Mouse (Mus musculus) heart, postnatal 14 days (tissue): ENCODE measurements at regions not wholly inside any gene's neighbourhood (a gene's known extent, or its start where the extent isn't known, plus 50 kb on each side); places are given as distances from the start of the nearest gene placed in this dataset.
"Not testable (repeated sequence)": the region's sequence is repeated elsewhere in the genome, so short reads cannot be mapped to it uniquely, and the experiment has no call there.

ENCODE experiments used
- DNase-seq, 2 experiments: peaks; one replicate each; pipeline ENCODE4 v3.0.0; 2021 to 2022
- intact Hi-C: fragments of 180-260 bp; cut with DNase I; formaldehyde crosslinking; loops from one replicate; pipeline ENCODE4 v1.15.1; 2025

DNA sequence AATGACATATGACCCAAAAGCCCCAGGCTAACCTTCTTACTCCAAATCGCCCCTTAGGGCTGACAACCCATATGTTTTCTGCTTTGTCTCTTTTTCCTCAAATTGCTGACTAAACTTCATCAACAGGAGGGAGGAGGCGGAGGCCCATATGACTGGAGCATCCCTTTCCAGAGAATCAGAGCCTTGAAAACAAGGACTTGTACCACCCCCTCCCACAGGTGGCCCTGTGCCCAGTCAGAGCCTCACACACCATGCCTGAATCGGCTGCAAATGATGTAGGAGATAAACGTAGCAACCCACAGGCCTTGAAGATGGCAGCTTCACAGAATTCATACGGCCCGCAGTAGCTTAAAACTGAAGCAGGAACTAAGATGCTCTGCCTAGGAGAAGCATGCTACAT is 101.7 kb upstream of the Ipo5 start:
- no peak for DNase-seq
- intact Hi-C loops = no loop called here

DNA sequence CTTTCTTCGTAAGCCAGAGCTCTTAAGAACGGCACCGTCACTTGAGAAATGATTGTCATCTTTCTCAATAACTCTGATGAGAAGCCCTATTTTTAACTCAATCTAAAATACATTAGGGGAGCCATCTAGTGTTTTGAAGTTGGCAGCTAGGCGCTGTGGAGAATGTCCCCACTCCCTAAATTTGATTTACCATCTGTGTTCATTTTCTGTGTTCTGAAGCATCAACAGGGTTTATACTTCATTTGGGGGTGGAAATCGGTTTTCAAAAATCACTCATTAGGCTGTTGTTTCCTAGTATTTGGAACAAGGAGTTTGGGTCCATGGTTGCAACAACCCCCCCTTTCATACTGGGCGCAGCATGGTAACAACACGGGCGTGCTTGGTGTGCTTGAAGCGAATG is 97.1 kb upstream of the Ipo5 start:
- intact Hi-C loops = no loop called here
- DNase-seq = no peak

DNA sequence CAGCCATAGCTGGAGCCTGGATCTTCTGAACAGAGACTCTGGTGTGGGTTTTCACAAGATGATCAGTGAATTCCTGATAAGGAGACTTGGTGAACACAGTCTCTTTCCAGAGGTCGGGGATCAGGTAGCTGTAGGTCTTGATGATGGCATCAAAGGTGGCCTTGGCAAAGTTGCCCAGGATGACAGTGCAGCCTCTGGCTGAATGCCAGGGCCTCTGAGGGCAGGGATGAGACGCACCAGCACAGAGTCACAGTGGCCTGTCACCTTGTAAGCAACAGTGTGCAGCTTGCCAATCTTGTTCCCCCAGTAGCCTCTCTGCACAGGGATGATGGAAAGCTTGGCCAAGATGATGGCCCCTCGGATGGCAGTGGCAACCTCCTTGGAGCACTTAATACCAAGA is 95.9 kb upstream of the Ipo5 start:
- DNase-seq, intact Hi-C loops: not testable (repeated sequence)

DNA sequence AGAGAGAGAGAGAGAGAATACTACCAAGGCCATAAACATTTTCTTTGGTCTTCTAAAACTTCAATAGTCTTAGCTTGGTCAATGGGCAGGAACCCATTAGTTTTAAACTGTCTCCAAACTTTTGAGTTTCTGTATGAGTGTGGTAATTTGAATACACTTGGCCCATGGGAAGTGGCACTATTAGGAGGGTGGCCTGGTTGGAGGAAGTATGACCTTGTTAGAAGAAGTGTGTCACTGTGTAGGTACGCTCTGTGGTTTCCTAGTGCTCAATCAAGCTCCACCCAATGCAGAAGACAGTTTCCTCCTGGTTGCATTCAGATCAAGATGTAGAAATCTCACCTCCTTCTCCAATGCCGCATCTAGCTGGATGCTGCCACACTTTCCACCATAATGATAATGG is 94.5 kb upstream of the Ipo5 start:
- intact Hi-C loops = no loop called here
- DNase-seq = no peak

DNA sequence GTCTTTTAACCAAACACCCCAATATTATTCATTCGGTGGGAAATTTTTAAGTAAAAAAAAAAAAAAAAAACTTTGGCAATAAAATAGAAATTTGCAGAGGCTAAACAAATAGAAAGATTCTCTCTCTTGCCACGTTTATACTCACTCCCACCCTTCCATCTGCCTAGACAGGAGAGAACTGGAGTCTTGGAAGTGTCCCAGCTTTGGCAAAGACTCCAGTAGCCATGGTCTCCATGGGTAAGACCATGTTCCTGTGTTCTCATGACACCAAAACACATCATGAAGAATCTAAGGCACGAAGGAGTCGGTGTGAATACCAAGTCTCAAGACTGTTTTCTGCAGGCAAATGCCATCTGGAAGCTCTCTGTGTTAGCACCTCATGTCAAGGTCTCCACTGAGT is 84.8 kb upstream of the Ipo5 start:
- no peak for DNase-seq
- intact Hi-C loops = no loop called here

DNA sequence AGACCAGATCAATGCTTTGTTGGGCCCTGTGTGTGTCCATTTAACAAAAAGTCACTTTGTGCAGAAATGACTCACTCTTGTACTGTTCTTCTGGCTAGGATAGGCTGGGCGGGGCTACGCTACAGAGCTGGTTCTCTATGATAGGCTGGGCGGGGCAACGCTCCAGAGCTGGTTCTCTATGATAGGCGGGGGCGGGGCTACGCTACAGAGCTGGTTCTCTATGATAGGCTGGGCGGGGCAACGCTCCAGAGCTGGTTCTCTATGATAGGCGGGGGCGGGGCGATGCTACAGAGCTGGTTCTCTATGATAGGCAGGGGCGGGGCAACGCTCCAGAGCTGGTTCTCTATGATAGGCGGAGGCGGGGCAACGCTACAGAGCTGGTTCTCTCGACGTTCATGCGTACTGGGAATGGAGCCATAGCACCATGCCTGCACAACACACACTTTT is 80.6 kb upstream of the Ipo5 start:
- intact Hi-C loops = loop anchor here (5.0 to 10.0 kb wide), 5 partner anchors 82 to 622 kb away; partner anchors contain the start of genes Farp1 and Ipo5
- DNase-seq = not testable (repeated sequence)

DNA sequence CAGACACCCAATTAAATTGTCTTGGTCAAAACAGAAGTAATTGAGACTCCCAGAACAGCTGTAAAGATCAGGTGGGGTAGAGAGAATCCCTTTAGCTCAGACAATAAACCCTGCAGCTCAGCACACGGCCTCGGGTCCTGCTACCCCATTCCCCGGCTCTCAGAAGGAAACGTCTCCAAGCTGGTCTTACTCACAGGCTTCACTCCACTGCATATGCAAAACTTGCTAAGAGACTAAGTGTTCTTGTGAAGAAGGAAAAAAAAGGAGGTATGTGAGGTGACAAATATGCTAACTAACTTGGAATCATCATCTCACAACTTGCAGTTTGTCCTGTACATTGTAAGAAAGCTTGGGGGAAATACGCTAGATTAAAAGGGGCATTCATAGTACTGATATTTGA is 79.6 kb upstream of the Ipo5 start:
- no peak for DNase-seq

DNA sequence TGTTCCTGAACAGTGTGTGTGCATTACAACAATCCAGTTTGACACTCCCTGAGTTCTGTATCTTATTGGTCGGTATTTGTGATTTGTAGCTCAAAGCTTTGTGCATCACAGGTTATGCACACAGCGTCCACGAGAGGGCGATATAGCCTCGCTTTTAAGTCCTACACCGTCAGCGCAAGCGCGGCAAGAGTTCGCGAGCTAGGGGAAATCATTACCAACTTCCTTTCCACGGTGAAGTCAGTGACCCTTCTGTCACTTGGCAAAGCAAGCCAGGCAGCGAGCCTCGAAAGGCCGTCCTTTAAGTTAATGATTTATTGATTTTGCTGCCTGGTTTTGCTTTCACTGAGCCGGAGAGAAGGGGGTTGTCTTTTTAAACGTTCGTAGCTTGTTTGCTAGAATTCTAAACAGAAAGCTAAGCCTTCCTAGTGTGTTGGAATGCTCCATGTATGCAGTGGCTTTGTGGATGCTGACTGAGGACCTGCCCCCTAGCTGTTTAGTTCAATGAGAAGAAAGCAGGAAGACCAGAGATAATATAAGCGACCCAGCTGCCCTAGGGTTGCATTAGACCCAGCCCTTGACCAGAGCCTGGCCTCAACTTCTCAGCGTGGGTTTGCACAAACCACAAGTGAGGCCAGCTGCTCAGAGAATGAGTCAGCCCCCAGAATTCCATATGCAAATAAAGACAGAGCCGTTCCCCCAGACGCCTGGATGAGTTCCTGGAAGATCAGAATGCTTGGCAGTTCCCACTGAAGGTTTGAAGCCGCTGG is 79.0 kb upstream of the Ipo5 start:
- peak; percentile 88 to 92 for DNase-seq
- intact Hi-C loops = loop anchor here (5.0 to 10.0 kb wide), 5 partner anchors 80 to 620 kb away; partner anchors contain the start of genes Farp1 and Ipo5

More for the DNA sequence above, 79.6 kb upstream of the Ipo5 start:
- intact Hi-C loops = loop anchor here (5.0 to 10.0 kb wide), 5 partner anchors 81 to 621 kb away; partner anchors contain the start of genes Farp1 and Ipo5

DNA sequence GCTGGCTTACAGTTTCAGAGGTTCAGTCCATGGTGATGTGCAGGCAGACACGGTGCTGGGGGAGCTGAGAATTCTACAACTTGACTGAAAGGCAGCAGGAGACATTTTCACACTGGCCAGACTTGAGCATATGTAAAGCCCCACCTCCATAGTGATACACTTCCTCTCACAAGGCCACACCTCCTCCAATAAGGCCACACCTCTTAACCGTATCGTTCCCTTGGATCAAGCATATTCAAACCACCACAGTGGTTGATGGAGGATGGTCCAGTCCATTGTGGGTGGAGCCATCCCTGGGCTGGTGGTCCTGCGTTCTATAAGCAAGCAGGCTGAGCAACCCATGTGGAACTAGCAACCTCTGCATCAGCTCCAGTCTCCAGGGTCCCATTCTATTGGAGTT is 76.2 kb upstream of the Ipo5 start:
- DNase-seq = no peak
- intact Hi-C loops = loop anchor here (5.0 to 10.0 kb wide), 5 partner anchors 77 to 617 kb away; partner anchors contain the start of genes Farp1 and Ipo5

DNA sequence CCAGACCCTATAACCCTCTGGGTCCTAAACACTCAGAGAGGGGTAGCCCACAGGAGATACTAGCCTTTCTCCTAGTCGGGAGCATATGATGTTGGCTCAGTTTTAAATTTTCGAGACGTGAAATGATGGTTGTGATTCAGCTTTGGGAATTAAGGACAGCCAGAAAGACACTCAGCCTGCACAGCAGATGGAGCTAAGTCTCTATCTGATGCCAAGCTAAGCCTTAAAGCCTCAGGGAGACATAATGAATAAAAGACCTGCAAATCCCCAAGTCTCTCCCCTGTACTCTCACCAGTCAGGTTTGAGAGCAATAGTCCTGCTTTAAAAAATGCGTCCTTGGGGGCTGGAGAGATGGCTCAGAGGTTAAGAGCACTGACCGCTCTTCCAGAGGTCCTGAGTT is 75.3 kb upstream of the Ipo5 start:
- intact Hi-C loops = loop anchor here (10.0 kb wide), 2 partner anchors 139 to 199 kb away; partner anchors contain the start of gene Farp1
- no peak for DNase-seq

DNA sequence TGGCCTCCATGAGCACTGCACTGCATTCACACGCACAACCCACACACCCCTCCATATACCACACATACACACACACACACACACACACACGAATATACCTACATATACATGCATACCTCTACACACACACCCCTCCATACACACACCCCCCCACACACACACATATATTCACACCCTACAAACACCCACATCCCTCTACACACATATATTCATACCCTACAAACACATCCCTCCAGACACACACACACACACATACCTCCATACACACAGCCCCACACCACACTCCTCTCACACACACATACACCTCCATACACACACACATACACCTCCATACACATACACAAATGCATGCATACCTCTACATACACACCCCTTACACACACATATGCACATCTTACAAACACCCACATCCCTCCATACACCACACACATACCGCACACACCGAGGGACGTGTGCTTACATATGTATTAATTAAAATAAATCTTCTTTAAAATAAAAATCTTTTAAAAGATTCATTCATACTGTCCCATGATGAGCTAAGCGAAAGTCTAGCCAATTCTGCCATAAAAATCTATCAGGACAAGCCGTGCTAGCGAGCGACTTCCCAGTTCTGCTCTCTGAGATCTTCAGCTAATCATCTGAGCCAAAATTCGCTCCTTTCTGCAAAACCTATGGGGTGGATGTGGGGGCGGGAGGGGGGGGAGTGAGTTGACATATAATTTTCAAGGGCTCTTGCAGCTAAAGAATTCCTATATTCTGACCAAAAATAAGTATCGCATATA is 74.3 kb upstream of the Ipo5 start:
- intact Hi-C loops = loop anchor here (10.0 kb wide), 2 partner anchors 138 to 198 kb away; partner anchors contain the start of gene Farp1
- no peak for DNase-seq

DNA sequence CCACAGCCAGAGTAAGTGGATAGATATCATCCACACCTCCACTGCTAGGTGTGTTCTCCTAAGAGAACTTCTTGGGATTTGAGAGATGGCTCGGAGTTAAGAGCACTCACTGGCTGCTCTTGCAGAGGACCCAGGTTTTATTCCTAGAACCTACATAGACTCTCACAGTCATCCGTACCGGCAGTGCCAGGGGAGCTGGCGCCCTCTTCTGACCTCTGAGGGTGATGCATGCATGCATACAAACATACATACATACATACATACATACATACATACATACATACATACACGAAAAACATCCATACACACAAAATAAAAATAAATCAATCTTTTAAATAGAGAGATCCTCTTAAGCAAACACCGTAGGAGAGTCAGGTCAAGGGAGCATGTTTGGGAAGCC is 70.1 kb upstream of the Ipo5 start:
- intact Hi-C loops = no loop called here
- DNase-seq = no peak

DNA sequence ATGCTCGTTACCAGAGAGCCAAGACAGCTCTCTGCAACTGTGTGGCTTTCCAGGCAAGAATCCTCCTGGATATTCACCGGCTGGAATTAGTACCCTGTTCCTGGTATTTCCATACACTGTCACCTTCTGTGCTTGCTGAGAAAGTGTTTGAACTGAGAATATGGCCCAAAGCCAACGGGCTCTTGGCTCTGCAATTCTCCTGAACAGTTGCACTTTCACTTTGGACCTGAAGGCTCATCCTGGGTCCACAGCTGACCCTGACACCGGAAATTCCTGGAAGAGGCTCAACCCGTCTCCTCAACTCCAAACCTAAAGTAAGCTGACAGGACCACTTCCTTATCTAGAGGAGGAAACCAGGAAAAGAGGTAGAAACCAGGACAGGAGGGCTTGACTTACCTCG is 69.7 kb upstream of the Ipo5 start:
- DNase-seq = no peak
- intact Hi-C loops = no loop called here

DNA sequence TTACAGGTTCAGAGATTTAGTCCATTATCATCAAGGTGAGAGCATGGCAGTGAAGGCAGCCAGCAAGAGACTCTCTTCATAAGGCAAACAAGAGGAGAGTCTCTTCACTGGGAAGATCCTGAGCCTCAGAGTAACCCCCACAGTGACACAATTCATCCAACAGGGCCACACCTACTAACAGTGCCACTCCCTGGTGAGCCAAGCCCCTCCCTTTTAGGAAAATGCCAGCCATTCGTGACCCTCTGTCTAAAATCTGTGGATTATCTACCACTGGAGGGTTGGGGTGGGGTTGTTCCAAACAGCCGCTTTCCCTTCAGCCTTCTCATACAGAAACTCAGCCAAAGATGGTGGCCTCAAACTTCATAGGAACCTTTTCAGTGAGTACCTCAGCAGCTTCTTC is 65.9 kb upstream of the Ipo5 start:
- intact Hi-C loops = loop anchor here (5.0 kb wide), 1 partner anchor 67 kb away; the partner anchor contains the start of gene Ipo5

DNA sequence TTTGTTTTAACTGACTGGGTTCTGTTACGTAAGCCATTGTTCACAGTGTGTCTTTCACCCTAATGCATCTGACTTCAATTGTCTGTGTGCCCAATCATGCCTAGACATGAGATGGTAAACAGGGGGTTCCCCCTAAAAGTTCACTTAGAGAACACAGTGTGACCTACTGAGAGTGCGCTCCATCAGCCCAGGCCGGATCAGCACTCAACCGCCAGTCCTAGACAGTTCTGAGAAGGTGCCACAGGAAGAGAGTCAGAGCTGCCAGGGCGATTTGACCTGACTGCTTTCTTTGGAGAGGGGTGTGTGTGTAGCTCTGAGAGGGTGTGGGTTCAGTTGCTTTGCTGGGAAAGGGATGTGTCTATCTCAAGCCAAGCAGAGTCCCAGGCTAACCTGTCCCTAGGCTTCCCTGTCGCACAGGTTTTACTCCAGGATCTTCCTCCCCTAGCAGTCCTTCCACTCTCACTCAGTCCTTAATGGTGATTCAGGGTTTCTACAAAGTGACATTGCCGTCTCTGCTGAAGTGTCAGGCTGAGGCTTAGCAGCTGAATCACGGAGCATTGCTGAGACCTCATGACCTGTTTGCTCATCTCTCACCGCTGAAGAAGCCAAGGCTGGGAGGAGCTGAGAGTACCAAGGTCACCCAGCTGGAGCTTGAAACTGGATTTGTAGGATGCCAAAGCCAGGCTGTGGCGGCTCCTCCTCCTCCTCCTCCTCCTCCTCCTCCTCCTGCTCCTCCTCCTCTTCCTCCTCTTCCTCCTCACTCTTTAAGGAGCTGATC is 64.8 kb upstream of the Ipo5 start:
- intact Hi-C loops = loop anchor here (5.0 kb wide), 1 partner anchor 66 kb away; the partner anchor contains the start of gene Ipo5
- DNase-seq = peak; percentile 8 to 29

More for the DNA sequence above, 65.9 kb upstream of the Ipo5 start:
- DNase-seq = no peak

DNA sequence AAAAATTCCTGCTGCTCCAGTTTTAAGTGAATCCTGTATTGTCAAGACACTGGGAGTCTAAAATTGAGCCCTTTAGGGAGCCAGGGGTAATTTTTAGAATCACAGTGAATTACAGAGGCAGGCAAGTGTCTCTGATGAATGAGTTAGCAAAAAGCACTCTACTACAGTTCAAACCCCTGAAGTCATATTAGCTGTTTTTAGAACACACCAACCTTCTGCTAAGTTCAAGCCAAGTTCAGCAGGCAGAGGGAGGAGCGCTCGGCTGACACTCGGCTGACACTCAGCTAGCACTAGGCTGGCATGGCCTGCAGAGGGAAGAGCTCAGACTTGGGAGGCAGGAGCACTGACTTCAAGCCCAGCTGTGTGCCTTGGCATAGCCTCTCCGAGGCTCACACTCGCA is 64.0 kb upstream of the Ipo5 start:
- peak; percentile 38 to 56 for DNase-seq
- intact Hi-C loops = loop anchor here (5.0 kb wide), 1 partner anchor 65 kb away; the partner anchor contains the start of gene Ipo5

DNA sequence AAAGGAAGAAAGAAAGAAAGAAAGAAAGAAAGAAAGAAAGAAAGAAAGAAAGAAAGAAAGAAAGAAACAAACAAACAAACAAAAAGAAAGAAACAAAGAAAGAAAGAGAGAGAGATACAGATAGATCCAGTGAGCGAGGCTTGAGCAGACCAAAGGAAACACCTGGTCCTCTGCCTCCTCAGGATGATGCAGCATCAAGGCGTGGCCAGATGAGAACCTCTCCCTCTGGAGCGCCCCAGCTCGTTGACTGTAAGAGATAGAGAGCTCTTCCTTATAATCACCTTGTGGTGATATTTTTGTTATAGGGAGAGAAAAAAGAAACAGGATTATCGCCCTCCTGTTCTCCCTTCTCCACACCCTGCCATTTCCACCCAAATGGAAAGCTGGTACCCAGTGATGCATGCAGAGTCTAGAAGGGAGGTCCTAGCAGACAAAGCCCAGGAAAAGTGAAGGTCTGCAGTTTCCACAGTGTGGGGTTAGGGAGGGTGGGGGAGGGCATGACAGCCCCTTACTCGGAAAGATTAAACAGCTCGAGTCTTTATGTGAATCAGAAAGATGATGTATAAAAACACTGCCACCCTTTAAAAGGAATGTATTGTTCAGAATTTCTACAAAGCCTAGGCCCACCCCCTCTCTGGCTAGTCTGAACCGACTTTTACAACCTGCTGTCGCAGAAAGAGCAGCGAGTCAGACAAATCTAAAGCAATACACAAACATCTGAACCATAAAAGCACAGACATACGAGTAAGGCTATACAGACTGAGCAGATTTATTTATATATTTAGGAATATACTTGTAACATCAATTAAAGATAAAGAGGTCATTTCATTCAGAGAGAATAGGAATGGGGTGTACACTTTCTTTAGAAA is 62.7 kb upstream of the Ipo5 start:
- no peak for DNase-seq
- intact Hi-C loops = loop anchor here (5.0 kb wide), 1 partner anchor 64 kb away; the partner anchor contains the start of gene Ipo5

DNA sequence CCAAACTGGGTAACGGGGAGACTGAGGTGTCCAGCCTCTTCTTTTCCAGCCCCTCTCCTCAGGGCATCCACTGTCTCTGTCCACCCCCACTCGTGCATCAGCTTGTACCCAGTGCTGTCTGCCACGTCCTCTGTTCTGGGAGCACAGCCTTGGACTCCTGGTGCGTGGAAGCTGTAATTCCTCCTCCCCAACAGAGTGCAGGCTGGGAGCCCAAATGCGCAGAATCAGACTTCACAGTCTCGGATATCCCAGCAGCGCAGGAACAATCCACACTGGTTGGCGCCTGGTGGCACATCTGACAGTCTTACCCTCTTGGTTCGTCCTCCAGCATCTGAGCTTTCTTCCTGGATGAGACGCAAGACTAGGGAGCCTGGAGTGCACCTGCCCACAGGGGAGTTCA is 61.9 kb upstream of the Ipo5 start:
- intact Hi-C loops = loop anchor here (5.0 kb wide), 1 partner anchor 63 kb away; the partner anchor contains the start of gene Ipo5
- DNase-seq = no peak

DNA sequence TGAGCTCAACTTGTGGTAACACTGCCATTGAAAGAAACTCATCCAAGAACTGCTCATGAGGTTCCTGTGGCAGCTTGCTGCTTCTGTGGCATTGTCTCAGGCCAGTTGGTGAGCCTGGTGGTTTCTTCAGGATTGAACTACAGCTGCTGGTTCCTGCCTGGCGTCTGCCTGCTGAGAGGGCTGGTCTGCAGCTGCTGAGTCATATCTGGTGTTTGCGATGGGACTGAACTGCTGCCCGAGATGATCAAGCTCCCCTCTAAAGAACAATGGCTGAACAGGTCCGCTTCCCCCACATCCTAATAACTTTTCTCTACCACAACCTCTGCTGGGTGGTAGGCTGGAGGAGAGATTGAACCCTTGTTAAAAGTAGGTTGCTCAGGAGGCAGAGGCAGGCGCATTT is 57.4 kb upstream of the Ipo5 start:
- intact Hi-C loops = no loop called here
- no peak for DNase-seq
